Mouse (Mus musculus) induced T-regulatory cell, adult 2 months (primary cell): ENCODE data around the gene Dnaic1.
"Not testable (repeated sequence)": the region's sequence is repeated elsewhere in the genome, so short reads cannot be mapped to it uniquely, and the experiment has no call there.

Experiments
- DNase-seq: peaks from one replicate; pipeline ENCODE4 v3.0.0-alpha.2; 2012; ENCODE audit warnings: low read depth

The Dnaic1 gene

DNA sequence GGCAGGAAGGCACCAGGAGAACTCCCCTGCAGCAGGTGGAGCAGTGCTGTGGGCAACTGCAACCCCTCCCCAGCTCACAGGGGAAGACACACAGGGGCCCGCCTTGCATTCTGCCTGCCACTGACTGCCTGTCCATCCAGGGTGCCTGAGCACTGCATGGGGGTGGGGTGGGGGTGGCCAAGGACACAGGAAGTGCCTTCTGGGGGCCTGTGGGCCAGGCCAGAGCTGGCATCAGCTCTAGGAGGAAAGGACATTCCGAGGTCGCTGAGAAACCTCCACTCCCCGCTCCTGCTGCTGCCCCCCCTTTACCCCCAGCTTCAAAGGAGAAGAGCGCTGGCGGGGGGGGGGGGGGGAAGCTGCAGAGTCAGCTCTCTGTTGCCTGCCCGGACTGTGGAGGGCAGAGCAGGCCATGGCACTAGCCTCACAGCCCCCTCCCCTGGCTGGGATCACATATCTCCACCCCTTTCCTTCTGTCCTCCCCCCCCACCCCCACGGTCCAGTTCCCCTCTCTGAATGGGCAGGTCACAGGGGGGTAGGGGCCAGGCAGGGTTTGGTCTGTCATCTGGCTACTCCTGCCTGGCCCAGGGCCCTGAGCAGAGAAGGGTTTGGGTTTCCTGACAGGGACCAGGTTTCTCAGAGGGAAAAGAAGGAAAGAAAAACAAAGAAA is 95.6 kb downstream of the Dnaic1 start:
- no peak for DNase-seq

DNA sequence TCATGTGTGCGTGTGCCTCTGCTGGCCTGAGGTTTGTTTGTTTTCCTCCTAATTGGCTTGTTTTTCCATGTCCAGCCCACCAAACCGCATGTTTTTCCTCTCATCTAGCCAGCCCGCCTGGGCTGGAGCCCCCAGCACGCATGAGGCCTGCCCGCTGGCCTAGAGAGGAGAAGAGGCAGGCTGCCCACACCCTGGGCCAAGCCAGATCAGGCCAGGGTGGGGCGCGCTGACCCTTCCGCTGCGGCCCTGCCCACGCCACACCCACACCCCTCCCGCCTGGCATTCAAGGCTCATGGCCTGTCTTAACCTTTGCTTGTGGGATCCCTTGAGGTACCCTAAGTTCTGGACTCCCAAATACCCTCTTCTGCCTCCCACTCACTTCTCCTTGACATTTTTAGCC is 97.1 kb downstream of the Dnaic1 start:
- DNase-seq, result no peak

- no peak for DNase-seq
Observed at GRCm38 (mm10) chr4:41670836-41671235, 101.3 kb downstream of the Dnaic1 start.

GRCm38 (mm10) chr4:41671500-41671899 is 101.9 kb downstream of the Dnaic1 start:
- no peak for DNase-seq

GRCm38 (mm10) chr4:41671963-41672480 is 102.4 kb downstream of the Dnaic1 start:
- DNase-seq, result no peak

DNA sequence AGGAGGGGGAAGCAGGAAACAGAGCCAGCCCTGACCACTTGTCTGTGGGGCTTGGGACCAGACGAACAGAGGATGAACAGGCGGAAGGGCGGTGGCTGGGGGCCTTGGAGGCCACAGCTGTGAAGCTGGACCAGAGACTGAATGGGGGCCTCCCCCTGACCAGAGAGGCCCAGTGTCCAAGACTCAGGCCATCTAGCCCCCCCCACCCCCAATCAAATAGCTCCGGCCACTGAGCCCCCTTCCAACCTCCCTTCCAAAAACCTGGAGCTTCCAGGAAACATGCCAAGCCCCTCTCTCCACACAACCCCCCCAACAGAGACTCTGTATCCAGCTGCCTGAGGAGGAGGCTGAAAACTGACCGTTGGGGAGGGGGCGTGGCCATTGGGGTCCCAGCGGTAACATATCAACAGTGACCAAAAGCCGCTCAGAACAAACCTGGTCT is 103.0 kb downstream of the Dnaic1 start:
- DNase-seq, result no peak

- DNase-seq, result no peak
Observed at GRCm38 (mm10) chr4:41673186-41673585, 103.6 kb downstream of the Dnaic1 start.

DNA sequence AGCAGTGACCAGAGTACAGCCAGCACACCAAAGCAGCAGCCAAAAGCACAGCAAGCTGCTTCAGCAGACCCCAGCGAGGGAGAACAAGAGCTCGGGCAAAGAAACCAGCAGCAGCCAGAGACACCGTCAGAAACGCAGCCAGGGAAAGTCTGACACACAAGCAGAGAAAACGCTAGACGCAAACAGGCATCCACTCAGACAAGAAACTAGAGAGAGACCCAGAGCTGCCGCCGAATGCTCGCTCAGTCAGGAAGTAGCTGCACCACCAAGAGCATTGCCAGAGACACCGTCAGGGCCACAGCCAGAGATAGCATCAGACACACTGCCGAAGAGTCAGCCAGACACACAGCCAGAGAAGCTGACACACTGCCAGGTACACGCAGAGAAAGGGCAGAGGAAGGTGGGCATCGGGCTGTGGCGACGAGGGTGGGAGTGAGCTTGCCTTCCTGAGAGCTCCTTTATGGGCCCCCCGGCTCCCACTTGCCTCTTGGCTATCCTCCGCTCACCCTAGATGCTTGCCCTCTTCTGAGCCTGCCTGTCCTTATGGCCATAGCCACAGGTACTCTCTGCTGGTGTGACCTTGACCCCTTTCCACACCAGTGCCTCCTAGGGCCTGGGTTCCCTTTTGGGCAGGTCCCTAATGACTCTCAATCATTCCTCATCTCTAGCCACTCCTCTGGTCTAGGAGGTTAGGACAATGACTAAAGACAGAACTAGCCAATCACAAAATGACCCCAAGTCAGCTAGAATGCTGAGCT is 106.9 kb downstream of the Dnaic1 start:
- no peak for DNase-seq

- no peak for DNase-seq
Observed at GRCm38 (mm10) chr4:41677006-41677629, 107.5 kb downstream of the Dnaic1 start.

- no peak for DNase-seq
Observed at GRCm38 (mm10) chr4:41678863-41679262, 109.3 kb downstream of the Dnaic1 start.

DNA sequence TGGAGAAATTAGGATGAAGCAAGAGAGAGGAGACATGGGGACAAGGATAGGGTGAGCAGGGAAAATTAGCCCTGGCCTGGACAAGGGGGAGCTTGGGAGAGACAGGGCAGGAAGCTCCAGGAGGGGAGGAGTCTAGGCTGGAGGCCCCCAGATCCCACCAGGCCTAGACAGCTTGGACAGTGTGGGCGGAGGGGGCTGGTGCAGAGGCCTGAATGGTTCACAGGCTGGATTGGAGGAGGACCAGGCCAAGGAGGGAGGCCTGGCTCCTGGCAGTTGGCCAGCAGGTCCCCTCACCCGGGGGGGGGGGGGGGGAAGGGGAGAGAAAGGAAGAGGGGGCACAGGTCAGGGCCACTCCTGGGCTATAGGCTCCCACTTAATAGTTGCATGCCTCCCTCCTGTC is 109.7 kb downstream of the Dnaic1 start:
- no peak for DNase-seq

DNA sequence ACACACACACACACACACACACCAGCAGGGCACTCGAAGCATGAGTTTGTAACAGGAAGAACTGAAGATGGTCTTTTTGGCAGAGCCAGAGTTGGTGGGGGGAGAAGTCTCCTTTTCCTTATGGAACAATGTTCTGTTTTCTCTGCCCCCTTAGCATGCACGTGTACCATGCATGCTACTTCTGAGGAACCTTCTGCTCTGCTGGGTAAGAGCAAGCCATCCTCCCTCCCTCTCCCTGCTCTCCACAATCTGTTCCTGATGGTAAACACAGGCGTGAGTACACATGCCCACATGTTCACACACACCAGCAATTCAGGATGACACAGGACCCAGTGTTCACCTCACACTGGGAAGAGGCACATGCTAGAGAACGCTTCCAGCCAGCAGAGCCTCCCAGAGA is 111.6 kb downstream of the Dnaic1 start:
- DNase-seq, result no peak

DNA sequence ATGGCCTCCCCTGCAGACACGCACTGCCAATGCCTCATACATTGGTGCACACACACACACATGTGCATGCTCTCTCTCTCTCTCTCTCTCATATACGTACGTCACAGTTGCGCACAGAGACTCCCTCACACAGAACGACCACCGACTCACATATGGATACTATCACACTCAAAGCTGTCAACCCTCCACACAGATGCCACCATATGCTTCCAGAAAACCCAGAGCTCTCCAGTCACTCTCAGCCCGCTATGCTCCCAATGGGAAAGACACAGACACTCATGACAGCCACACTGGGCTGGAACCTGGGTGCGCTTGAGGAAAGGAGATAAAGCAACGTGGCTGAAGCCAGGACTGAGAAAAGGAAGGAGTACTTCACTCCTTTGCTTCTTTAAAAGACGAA is 112.4 kb downstream of the Dnaic1 start:
- no peak for DNase-seq

GRCm38 (mm10) chr4:41682789-41683188 is 113.2 kb downstream of the Dnaic1 start:
- DNase-seq, result no peak

DNA sequence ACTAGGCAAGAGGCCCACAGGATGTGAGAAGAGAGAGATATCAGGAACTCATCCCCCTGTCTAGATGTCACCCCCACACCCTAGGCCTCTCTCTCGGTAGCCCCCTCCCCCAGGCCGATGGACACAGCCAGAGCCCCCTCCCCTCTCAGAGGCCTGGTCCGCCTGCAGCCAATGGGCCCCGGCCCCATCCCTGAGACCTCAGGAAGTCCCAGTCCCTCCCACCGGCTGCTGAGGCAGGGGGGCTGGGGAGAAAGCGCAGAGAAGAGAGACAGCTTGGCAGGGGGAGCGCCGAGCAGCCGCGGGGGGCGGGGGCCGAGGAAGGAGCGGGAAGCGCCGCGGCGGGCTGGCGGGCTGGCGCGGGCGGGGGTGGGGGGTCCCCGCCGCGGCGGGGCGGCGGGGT is 113.7 kb downstream of the Dnaic1 start:
- DNase-seq, result not testable (repeated sequence)

GRCm38 (mm10) chr4:41684131-41684930 is 114.8 kb downstream of the Dnaic1 start:
- DNase-seq, result not testable (repeated sequence)

DNA sequence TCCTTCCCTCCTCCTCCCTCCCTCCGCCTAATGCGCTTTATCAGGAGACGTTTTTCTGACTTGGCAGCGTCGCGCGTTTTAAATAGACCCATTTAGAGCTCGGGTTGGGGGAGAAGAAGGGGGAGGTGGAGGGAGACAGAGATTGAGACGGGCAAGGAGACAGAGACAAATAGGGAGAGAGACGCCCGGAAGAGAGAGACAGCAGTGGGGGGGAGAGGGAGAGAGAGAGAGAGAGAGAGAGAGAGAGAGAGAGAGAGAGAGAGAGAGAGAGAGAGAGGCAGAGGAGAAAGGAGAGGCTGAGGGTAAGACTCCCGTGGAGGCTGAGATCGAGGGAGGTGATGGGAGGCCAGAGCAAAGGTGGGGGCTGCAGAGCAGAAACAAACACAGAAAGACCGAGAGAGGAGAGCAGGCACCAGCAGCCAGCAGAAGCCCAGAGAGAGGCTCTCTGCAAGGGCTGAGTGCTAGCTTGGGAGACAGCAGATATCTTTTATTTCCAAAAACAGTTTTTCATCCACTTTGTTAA is 115.4 kb downstream of the Dnaic1 start:
- DNase-seq, result not testable (repeated sequence)

DNA sequence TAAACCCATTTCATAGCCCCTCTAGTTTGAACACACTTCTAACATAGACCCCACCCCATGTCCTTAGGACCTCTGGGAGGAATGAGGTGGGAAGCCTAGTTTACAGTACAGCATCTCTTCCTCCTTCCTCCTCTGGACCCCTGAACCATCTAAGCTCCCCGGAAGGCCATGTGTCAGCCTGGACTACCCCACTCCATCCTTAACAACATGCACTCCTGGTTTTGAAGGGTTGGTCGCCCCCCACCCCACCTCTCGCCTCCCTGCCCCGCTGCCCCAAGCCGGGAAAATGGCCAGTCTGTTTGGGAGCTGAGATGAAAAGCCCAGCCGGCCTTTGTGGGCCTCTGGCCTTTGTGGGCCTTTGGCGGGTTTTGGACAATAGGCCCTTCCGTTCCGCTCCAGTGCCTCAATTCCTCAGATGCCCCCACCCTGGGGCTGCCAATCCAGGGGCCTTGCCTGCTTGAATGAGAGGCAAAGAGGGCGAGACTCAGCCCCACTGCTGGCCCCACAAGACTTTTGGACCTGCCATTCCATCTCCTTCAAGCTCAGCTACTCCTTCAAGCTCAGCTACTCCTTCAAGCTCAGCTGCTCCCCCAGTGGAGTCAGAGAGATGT is 116.4 kb downstream of the Dnaic1 start:
- not testable (repeated sequence) for DNase-seq
